Mouse (Mus musculus): Measurements from ENCODE around the gene Lsm14b.

DNA sequence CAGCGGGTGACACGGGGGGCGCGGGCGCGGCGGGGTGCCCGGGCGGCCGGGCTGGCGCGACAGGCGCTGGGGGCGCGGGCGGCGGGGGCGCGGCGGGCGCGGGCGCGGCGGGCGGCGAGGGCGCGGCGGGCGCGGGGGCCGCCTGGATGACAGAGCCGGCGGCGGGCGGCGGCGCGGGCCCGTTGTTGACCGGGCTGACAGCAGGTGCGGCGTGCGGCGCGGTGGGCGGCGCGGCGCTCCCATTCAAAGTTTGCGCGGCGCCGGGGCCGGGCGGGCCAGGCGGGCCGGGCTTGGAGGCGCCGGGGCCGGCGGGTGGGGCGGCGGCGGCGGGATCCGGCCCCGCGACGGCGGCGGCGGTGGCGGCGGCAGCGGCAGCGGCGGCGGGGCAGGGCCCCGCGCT is 48.9 kb upstream of the Lsm14b start:
- TF ChIP-seq CTCF (conservative IDR thresholded peaks at IDR 0.05; ENCODE audit: low read length) (no peak), NANOG (IDR thresholded peaks at IDR 0.05; ENCODE audit: borderline replicate concordance, low read length) (no peak)

All from E14TG2a.4 (cell line).